Mouse (Mus musculus) cerebellum, adult (tissue): ENCODE measurements around the gene Fhl2.

Experiments used
- ATAC-seq: cut with Nextera tagmentation; 2 replicates; pipeline ENCODE4 v1.9.2; 2017; ENCODE audit warnings: mild to moderate bottlenecking, moderate library complexity, mixed read lengths; ENCODE audit not compliant: insufficient number of reproducible peaks, low FRiP score, low TSS enrichment

Fhl2 gene

DNA sequence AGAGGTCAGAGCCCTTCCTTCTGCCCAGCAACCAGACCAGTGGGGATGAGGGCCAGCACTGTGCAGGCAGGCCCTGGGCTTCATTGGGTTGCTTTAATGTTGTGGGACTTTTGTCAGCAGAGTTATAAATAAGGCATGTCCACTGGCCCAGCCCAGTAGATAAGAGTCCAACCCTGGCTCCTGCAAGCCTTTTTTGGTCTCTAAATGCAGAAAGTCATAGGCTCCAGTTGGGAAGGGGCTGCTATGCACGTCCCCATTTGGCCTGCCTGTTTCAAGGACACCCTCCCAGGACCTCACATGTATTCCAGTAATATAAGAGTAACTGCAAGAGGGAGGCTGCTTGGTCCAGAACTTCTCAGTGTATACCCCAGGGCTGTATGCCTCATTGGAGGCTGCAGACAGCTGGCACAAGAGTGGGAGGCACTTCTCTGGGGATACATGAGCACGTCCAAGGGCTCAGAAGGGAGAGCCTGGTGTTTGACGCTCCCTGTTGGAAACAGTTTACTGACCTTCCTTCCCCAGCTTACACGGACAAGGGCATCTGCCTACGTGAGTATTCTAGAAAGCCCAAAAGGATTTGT lies at the start of gene Fhl2:
Fhl2 (minus strand) TSS at position 324 of the 581 bp plus-strand sequence.
- ATAC-seq = no peak; the same call in 1 of the 2 replicates

DNA sequence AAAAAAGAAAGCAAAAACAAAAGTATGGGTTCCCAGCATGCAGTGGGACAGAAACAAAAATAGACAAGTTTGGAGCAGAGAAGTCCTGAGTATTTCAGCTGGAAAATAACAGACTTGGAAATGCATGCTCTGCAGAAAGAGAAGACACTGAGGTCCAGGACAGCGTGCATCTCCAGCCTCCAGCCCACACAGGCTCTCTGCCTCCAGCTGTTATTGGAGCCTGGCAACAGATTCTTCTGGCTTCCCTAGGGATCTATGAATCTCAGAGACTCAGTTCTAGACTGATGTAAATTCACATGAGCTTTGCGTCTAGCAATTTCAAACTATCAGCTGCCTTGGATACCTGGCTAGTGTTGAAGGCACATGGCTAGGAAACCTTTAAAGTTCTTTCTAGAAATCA lies 48.2 kb upstream of the Fhl2 start:
- no peak for ATAC-seq

DNA sequence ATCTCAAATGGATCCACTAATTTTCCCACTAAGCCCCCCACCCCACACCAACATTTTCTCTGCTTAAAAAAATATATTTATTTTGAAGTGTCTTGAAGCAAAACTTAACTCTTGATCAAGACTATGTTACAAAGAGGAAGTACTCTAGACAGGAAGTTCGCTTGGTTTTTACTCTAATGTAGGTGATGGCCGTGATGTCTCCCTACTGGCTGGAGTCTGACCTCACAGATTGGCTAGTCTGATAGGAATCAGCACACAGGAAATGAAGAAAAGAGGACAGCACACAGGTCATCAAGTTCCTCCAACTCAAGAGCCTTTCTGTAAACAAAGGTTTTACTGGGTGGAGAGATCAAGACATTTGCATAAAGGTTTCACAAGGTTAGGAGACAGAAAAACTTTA lies 44.4 kb upstream of the Fhl2 start:
- ATAC-seq = no peak

DNA sequence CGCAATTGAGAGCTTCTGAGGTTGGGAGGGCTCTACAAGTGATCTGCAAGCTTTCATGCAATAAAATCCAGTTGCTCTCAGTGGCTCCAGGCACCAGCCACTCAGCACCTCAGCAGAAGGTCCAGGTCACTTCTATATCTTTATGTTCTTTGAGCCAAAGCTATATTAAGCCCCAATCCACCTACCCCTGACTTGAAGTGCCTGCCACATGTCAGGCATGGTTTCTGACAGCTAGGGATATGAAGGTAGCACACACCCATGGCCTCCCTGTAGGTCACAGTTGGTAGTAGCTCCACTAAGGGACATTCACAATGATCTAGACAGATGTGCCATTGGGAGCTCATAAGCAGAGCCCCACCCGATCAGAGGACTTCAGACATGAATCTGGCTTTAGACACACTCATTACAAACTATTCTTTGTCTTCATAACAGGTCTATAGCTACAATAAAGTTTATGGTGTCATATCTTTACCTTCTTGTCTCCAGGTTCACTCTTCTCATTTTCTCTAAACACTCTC lies 43.1 kb upstream of the Fhl2 start:
- ATAC-seq = no peak

DNA sequence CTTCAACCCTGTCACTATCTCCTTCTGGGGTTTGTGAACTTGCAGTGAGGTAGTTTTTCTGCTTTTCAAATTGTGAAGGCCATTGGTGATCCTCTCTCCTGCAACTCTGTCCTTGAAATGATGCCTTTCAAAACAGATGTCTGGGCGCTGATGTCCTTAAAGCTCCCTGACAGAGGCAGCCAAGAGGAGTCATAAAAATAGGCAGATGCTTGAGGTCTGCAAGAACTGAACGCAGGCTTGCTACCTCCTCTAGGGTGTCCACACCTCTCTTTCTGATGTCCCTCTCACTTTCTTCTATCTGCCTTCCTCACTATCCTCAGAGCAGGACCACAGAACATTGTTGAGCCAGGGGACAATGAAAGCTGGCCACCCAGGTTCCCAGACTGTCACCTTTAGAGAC lies 41.7 kb upstream of the Fhl2 start:
- ATAC-seq = no peak

DNA sequence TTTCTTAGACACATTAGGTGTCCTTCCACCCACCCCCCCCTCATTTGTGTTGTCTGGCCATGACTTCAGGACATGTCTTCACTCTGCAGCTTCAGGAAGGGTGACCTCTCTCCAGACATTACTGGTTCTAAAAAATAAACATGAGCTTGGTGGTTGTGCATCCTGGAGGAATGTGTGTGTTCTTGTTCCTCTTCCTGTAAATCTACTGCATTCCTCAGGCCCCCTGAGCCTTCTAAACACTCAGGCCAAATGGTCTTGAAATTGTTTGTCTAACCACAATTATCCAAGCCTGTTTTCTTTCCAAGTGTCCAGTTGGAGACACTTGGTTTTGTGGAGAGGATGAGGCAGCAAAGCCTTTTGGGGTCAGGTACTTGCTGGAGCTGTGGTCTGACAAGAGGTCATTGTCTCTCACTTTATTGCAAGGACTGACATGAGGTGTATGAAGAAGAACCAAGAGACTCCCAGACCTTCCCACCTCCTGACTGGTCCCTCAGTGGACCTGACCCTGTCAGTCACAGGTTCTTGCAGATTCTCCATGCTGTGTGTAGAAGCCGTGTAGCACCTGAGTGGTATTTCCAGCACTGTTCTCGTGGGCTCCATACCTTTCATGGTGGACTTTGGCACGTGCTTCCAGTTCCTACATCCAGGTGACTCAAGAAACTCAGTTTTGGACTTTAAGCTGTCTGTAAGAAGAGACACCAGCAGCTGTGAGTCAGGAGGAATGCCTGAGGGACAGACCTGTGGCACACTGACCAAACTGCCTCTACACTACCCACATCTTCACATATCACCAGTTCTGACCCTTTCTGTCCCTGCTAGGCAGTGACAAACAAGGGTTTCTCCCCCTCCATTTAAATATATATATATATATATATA lies 40.8 kb upstream of the Fhl2 start:
- no peak for ATAC-seq

DNA sequence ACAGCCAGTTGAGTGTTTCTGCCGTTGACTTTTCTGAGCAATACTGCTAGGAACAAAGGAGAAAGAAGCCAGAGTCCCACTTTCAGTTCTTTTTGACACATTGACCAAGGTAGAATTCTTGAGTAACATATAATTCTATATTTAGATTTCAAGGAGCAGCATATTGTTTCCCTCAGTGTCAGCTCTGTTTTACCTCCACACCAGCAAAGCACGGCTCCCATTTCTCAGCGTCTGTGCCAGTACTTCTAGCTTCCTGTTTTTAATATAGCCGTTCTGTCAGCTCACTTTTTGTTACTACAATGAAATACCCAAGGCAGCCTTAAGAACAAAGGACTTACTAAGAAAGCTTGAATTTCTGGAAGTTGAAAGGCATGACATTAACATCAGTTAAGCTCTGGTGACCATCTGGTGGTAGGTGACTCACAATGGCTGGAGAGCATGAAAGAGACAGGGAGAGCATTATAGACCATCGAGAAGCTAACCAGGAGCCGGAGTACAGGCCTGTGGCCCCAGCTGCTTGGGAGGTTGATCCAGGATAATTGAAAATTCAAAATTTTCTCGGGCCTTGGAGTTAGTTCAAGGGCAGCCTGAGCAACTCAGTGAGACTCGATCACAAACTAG lies 28.9 kb upstream of the Fhl2 start:
- no peak for ATAC-seq

DNA sequence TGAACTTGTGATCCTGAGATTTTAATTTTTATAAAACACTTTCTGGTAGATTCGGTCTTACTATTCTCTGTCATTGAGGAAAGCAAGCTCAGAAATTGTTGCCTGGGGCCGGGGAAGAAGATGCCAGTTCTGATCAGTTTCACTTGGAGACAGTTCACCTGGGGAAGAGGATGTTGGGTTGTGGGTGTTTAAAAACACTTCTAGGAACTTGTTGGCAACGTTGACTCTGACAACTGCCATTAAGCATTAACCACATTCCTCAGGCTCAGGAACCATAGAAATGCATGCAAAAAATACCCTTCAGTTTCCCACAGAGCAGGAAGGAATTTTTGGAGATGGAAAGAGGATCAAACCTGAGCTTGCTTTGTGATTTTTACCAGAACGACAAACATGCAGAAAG lies 28.2 kb upstream of the Fhl2 start:
- no peak for ATAC-seq

DNA sequence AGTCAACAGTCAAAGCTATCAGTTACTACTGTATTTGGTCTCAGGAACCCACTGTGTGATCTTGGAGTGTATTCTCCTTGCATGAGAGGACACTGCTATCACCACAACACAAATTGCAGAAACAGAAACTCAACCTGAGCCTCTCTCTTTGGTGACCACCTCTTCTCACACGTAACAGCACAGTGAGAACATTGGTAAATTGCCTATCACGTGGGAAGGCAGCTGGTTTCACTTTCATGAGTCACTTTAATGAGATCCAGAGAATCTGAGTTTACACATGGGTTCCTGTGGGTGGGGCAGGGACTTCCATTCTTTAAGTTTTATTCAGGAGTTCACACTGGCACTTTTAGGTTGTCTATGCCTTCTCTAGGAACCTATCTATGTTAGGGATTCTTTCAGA lies 27.4 kb upstream of the Fhl2 start:
- ATAC-seq = no peak

DNA sequence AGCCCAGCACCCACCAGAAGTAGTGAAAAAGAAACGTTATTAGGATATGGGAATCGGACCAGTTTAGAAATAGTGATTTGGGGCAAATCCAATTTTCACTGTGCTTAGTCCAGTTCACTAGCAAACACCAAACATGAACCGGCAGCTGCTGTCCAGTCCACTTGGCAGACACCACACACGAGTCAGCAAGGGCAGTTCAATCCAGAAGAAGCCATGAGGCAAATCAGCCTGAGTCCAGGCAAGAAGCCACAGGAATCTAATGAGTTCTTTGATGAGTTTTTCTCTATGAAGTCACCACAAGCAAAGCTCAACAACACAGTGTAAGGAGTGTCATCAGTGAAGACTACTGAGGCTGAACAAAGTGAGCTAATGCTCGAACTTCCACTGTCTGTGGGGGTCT lies 26.3 kb upstream of the Fhl2 start:
- no peak for ATAC-seq

DNA sequence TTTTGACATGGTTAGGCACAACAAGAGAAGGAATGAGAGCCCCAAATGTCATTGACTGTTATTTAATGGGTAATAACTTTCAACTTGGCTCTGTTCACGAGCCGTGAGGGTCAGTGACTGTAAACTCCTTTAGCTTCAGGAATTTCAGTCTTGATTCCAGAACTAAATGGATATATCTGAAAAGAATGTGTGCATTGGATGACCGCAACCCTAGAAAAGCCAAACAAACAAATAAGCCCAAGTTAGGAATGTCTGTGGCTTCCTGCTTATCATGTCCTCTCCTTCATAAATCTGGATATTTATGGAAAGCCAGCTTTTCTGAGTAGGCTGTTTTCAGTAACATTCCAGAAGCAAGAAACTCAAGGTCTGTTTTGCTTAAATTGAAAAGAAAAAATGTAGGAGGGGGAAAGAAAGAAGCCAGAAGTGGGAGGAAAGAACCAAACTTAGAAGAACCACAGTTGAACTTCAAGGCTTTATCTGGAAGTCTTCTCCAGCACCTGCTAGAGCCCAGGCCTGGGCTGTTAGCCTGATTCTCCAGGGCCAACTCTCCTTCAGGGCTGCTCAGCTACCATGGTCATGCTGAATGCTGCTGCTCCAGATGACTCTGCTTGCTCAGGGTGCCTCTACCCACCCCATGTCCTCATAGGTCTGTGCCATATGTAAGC lies 21.4 kb upstream of the Fhl2 start:
- no peak for ATAC-seq

DNA sequence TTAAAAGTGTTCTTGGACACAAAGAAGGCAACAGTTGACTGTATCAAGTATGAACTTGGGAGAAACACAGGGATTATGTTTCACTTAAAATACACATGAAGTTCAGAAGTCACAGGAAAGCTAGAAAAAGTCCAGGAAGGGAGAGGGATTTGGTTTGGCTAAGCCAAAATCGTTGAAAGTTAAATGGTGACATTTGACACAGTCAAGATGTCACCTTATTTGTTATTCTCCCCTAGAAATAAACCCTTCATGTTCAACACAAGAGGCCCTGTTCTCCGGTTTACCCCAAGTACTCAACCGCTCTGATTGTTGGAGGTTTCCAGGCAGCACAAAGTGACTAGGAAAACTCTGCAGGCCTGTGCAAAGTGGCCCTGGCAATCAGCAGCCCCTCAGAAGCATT lies 18.8 kb upstream of the Fhl2 start:
- ATAC-seq = no peak

DNA sequence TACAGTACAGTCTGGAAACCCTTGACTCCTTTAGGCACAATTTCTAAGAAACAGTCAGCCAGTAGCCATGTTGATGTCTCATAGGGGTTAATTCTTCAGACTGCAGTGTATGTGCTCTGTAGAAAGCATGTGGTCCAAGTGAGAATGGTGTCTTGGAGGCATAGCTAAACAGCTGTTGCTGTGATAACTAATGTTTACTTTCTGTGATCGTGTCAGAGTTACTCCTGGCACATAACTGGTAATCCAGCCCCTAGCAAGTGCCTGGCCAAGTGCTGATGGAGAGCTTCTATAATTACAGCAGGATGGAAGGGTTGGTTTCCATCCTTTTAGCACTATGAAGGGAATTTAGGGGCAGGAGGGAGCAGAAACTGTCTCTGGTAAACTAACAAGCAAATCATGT lies 14.5 kb upstream of the Fhl2 start:
- ATAC-seq = no peak

DNA sequence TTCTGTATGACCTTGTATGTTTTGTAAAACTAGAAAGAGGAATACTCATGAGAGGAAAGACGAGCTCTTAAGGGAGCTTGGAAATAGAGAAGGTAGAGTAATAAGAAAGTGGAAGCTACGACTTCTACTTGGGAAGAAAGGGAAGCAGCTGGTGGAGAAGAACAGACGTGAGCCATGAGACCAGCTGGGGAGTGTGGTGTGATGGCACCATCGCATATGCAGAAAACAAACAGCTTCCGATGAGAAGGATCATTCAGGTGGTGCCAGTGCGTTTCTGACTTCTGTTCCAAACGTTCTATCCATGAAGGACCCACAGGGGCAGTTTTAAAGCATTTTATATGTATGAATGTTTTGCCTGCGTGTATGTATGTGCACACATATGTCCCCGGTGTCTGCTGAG lies 13.5 kb upstream of the Fhl2 start:
- no peak for ATAC-seq

DNA sequence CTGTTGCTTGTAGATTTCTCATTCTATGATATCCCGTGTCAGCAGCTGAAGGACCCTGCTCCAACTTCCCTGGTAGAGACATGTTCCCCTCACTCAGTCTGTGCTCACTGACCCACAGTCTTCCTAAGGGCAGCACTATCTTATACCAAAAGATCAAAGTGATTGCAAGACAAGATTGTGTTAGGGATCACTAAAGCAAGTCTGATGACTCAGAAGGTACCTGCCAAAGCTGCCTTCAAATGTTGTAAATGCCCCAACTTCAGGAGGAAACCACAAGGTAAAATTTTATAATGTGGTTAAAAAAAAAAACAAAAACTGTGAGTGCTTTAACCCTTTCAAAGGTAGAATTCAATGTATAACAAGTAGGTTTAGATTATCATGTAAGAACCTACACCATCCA lies 10.4 kb upstream of the Fhl2 start:
- no peak for ATAC-seq

DNA sequence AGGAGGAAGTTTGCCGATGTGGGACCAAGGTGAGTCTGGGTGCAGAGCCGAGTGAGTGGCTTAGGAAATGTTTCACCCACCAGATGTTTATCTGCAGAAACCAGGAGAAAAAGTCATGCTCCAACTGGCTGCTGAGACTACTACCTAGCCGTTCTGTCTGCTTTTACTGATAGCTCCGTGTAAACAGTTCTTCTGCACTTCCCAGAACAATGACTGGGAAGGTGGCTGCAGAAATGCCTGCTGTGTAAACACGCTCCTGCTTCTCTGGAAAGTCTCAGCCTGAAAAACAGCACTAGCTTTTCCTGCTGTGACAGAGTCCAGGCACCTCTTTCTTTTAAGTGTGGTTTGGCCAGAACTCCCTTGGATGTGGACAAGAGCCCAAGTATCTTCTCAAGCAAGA lies 6.5 kb upstream of the Fhl2 start:
- ATAC-seq = no peak

DNA sequence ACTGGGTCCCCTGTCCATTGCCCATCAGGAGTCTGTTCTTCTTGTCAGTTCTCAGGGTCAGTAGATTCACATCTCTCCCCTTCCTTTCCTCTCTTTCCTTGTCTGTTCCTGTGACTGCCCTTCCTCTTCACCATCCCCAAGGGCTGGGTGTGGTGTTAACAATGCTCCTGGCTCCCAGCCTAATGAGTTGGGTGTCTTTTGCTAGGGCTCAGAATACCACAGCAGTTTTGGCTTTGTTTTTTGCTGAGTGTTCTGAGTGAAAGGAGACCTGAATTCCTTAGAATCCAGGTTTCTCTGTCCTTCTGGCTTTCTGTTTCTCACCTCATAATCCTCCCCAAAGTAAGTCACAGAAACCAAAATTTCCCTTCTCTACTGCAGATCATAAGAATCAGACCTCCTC lies 5.4 kb upstream of the Fhl2 start:
- ATAC-seq = no peak

DNA sequence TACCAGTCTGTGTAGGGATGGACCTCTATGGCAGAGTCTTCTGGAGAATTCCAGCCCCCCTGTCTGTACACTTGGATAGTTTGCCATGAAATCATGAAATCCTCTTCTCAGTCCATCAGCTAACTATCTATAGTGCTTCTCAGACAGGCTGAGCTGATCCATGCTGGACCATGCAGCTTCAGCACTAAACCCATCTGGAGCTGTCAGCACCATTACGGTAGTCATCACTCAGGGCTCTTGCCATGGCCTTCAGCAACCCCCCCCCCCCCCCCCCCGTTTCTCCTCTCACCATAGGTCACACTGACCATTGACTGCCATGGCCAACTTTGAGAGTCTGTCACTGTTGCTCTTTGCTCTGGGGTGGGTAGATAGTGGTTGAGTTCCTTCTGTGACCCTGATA lies 5.0 kb upstream of the Fhl2 start:
- no peak for ATAC-seq

DNA sequence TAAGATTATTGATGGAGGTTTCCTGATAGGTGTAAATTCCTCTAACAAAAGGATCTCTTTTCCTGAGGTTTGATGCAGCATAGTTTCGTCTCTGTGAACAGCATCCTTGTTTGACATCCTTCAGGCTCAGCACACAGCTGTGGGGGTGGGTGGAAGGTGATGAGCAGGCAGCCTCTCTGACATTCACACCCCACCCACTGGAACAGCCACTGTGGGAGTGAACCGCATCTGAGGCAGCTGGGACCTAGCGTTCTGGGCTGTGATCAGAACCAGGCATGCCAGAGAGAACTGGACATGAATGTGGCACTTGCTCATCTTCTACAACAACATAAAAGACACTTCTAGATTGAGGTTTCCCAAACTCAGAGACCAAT lies 3.1 kb upstream of the Fhl2 start:
- ATAC-seq = no peak

DNA sequence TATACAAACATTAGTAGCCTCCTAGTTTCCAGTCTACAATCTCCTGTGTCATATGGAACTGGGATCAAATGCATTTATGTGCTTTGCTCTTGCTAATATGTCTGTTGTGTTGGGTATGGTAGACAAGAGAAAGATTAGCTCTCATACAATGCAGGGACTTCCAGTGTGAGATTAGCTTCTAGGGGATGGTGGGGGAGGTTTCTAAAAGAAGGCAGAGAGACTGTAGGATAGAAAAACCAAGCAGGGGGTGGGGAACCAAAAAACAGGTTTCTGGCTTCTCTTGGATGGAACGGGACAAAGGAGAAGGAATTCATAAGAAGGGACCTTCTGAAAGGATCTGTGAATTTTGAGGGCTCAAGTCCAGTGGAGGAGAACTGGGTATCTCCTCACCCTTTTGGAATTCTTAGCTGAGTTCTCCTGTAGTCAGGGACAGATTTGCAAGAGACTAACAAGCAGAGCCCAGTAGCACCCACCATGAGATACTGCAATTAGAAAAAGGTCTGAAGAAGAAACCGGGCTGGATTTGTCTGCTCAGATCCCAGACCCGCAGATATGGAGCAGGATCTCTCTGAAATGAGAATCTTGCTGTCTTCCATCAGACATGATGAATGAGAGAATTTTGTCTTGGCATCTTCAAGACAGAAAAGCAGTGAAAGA lies 2.6 kb upstream of the Fhl2 start:
- no peak for ATAC-seq

DNA sequence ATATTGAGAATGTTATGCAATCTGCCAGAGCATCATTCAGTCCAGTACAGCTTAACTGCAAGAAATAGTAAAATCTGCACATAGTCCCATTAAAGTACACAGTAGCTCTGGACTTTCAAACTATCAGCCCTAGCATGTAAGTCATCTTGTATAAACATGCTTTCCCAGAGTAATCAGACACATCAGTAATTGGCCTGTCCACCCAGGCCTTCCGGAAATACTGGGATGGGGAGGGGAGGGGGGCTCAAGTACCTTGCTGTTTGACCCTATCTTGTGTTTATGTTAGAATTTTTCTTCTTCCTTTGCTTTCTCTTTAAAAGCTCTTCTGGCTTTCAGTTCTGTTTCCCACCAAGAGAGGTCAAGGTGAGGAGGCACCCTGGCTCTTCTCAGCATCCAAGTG lies 725 bp downstream of the Fhl2 start:
- no peak for ATAC-seq
